Mouse (Mus musculus) lung, postnatal 0 days (tissue): ENCODE results near the gene Dlg2.

Source experiments
- CTCF ChIP-seq: IDR thresholded peaks from 2 replicates; pipeline ENCODE4 v1.5.1; 2016; ENCODE audit warnings: antibody characterized with exemption, mild to moderate bottlenecking
- EP300 ChIP-seq: IDR thresholded peaks from 2 replicates; pipeline ENCODE4 v1.6.1; 2016; ENCODE audit warnings: antibody characterized with exemption, mild to moderate bottlenecking, control low read depth

- peak; percentile 79 for TF ChIP-seq CTCF
- TF ChIP-seq EP300 = no peak
These were observed 750.0 kb downstream of the Dlg2 start for GRCm38 (mm10) chr7:91226442-91226841.
